Mouse (Mus musculus): ENCODE results near the gene Fam98b. TPM values are rescaled to one million over a fixed set of nuclear protein-coding genes. Genes with fewer than 3 reads are reported as not detected.

Fam98b gene
- polyA plus RNA-seq, 1 experiment from 2014 or later, result 9.2 TPM

DNA sequence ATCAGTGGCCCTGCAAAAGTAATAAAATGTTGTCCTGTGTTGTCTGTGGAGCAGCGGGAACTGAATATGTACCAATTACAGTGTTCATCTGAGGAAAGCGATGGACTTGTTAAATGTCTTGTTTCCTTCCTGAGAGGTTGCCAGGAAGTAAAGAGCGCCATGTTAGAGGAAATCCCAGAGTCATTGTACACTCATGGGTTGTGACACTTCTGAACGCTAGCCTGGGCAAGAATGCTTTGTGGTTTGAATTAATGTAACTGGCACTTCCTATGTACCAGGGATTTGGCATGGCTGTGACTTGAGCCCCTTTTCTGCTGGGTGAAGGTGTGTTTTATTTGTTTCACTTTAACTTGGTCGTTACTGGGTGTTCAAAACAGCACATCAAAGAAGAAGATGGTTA lies 12.6 kb downstream of the Fam98b start:
- Histone ChIP-seq H3K4me3 (ENCODE audit: low read depth, low read length) (no peak overlapping the region), H3K4me1 (replicated peaks; ENCODE audit: control insufficient read depth, insufficient read depth, low read length) (no peaks in the 10 kb centered on the region), H3K27ac (ENCODE audit: low read depth, low read length) (no peak overlapping the region), H3K9ac (ENCODE audit: low read length) (no peak overlapping the region), H3K4me2 (ENCODE audit: low read depth, low read length, severe bottlenecking) (no peak overlapping the region), H3K9me3 (ENCODE audit: control insufficient read depth, low read length) (no peaks in the 10 kb centered on the region), H3K27me3 (ENCODE audit: control insufficient read depth, insufficient read depth, low read length) (no peaks in the 10 kb centered on the region), H3K36me3 (ENCODE audit: control insufficient read depth, insufficient read depth, low read length) (peaks cover 3% of the 10 kb centered on the region; the same call in 1 of the 2 replicates)
- no peak for DNase-seq (ENCODE audit: low spot score)
- no peak for ATAC-seq (replicated peaks; ENCODE audit: low FRiP score)
- WGBS, result 92% methylated on average over 5 of the region's 5 CpGs

DNA sequence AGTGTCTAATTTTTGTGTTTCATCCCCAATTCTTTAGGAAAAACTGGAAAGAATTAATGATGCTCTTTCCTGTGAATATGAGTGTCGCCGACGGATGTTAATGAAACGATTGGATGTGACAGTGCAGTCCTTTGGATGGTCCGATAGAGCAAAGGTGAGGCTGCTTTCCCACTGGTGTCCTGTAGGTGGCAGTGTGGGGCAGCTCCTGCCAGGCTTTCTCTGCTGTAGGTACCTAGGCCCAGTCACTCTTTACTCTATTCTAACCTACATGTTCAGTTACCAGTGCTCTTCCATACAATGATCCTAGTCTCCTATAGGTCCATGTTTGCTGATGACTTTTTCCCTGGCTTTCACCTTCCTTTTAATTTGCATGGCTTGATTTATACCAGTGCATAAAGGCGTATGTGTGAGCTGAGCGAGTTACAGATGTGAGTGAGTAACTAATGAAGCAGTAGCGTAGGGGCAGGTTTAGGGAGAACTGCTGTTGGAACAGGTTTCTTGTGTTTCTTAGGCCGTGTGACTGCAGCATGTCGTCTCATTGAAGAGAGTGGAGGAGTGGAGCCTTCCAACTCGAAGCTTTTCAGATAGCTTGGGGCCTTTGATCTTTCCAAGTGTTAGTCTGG lies 14.4 kb downstream of the Fam98b start:
- WGBS, result 77% methylated on average over 11 of the region's 11 CpGs
- no peaks in the 10 kb centered on the region for H3K4me1 ChIP-seq (replicated peaks; ENCODE audit: control insufficient read depth, insufficient read depth, low read length)
- no peak overlapping the region for H3K4me2 ChIP-seq (ENCODE audit: low read depth, low read length, severe bottlenecking)
- no peaks in the 10 kb centered on the region for H3K9me3 ChIP-seq (ENCODE audit: control insufficient read depth, low read length)
- no peak overlapping the region for H3K4me3 ChIP-seq (ENCODE audit: low read depth, low read length)
- H3K27me3 ChIP-seq (ENCODE audit: control insufficient read depth, insufficient read depth, low read length), result no peaks in the 10 kb centered on the region
- H3K27ac ChIP-seq (ENCODE audit: low read depth, low read length), result no peak overlapping the region
- ATAC-seq (replicated peaks; ENCODE audit: low FRiP score) (peak; percentile 63), DNase-seq (ENCODE audit: low spot score) (peak; percentile 81)
- no peak overlapping the region for H3K9ac ChIP-seq (ENCODE audit: low read length)
- H3K36me3 ChIP-seq (ENCODE audit: control insufficient read depth, insufficient read depth, low read length), result peaks cover 3% of the 10 kb centered on the region; the same call in 1 of the 2 replicates

DNA sequence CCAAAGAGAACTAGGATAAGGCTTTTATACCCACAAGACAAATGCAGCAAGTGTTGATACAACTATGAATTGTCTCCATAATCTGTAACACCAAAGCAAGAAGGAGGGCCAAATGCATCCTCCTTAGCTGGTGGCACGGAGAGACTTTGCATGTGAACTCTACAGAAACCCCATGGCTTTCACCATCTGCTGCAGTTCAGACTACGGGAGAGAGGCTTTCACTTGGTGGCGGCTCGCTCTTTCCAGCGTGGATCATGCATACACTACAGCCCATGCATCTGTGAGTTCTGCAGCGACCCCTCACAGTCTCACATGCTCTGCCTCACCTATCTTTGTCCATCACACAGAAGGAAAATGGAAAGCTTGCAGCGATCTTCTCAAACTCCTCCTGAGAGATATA lies 38.8 kb downstream of the Fam98b start:
- Histone ChIP-seq H3K36me3 (ENCODE audit: control insufficient read depth, insufficient read depth, low read length) (no peaks in the 10 kb centered on the region), H3K9me3 (ENCODE audit: control insufficient read depth, low read length) (no peaks in the 10 kb centered on the region), H3K9ac (ENCODE audit: low read length) (no peak overlapping the region), H3K27ac (ENCODE audit: low read depth, low read length) (no peak overlapping the region), H3K4me3 (ENCODE audit: low read depth, low read length) (no peak overlapping the region), H3K4me2 (ENCODE audit: low read depth, low read length, severe bottlenecking) (no peak overlapping the region), H3K4me1 (replicated peaks; ENCODE audit: control insufficient read depth, insufficient read depth, low read length) (no peaks in the 10 kb centered on the region), H3K27me3 (ENCODE audit: control insufficient read depth, insufficient read depth, low read length) (no peaks in the 10 kb centered on the region)
- no peak for ATAC-seq (replicated peaks; ENCODE audit: low FRiP score)
- 89% methylated on average over 7 of the region's 7 CpGs for WGBS
- DNase-seq (ENCODE audit: low spot score), result no peak

DNA sequence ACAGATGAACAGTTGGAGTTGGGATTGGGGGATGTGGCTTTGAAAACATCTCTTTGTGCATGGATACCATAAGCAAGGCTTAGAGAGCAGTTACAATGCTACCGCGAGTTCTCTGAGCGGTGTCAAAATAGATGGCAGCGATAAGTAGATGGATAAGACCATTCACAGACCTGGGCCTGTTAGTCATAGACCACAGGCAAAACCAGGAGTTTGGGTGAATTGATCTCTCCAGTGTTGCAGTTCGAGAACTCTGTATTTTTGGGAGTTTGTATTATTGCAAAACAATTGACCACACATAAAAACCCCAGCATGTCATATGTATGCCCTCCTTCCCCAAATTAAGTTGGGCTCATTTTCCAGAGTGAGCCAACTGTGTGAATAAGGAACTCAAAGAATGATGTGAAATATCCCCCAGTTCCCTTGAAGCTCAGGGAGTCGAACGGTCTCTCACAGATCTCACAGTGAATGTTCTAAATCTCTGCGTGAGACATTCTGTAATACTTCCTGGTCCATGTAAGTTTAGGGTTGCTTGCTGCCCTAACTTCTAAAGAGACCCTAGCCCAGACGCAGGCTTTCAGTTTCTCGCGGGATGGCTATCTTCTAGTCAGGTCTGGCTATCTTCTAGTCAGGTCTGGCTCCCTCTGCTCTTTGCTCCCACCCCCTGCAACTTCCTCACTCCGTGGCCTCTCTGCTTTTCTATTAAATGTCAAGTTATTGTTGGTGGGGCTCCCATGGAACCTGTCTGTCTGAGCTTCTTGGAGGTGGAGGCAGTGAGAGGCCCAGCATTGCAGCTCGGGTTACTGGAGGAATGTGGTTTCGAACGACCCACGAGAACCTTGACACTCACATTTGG lies 50.3 kb downstream of the Fam98b start:
- no peak overlapping the region for H3K4me3 ChIP-seq (ENCODE audit: low read depth, low read length)

DNA sequence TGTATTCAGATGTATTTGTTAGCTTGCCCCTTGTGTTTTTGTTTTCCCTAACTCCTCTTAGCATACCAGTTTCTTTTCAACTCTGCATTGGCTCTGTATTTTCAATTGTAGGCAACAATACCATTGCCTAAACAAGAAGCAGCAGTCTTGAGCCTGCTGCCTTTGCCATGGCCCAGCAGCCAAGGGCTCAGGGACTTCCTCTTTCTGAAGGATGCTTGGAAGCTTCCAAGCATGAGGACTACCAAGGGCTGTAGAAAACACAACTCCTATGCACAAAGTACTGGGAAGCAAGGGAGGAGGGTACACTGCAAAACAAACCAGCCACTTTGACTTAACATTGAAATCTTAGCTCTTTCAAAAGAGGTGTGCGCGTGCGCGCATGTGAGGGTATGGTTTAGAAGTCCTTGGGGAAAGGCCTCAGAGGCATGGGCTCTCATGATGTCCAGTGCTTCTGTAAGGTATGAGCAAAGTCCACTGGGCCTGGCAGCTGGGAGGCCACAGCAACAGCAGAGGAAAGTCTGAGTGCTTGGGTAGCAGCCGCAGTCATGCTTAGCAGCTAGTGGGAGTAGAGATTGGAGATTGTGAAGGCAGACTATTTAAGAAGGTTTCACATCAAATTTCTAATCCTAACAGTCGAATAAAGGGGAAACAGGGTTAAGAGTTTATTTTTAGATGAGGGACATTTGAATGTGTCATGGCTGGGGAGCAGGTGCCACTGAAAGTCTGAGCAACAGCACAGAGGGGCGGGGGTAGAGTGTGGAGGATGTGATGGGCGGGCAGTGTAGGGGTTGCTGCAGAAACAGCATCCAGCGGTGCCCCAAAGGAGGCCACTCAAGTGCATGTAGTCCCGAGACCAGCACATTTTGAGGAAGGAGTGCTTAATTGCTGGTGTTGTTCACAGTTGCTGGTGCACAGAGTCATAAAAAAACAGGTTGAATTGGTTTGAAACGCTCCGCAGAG lies 54.1 kb downstream of the Fam98b start:
- Histone ChIP-seq H3K27me3 (ENCODE audit: control insufficient read depth, insufficient read depth, low read length) (no peaks in the 10 kb centered on the region), H3K9me3 (ENCODE audit: control insufficient read depth, low read length) (no peaks in the 10 kb centered on the region), H3K4me1 (replicated peaks; ENCODE audit: control insufficient read depth, insufficient read depth, low read length) (no peaks in the 10 kb centered on the region), H3K36me3 (ENCODE audit: control insufficient read depth, insufficient read depth, low read length) (no peaks in the 10 kb centered on the region), H3K4me2 (ENCODE audit: low read depth, low read length, severe bottlenecking) (no peak overlapping the region), H3K9ac (ENCODE audit: low read length) (no peak overlapping the region), H3K27ac (ENCODE audit: low read depth, low read length) (no peak overlapping the region), H3K4me3 (ENCODE audit: low read depth, low read length) (no peak overlapping the region)
- DNase-seq (ENCODE audit: low spot score), result no peak
- ATAC-seq (replicated peaks; ENCODE audit: low FRiP score), result no peak
- 96% methylated on average over 12 of the region's 12 CpGs for WGBS

More for the DNA sequence above, 50.3 kb downstream of the Fam98b start:
- ATAC-seq (replicated peaks; ENCODE audit: low FRiP score) (no peak), DNase-seq (ENCODE audit: low spot score) (no peak)
- Histone ChIP-seq H3K27ac (ENCODE audit: low read depth, low read length) (no peak overlapping the region), H3K36me3 (ENCODE audit: control insufficient read depth, insufficient read depth, low read length) (no peaks in the 10 kb centered on the region), H3K27me3 (ENCODE audit: control insufficient read depth, insufficient read depth, low read length) (no peaks in the 10 kb centered on the region), H3K9ac (ENCODE audit: low read length) (no peak overlapping the region), H3K4me1 (replicated peaks; ENCODE audit: control insufficient read depth, insufficient read depth, low read length) (no peaks in the 10 kb centered on the region), H3K9me3 (ENCODE audit: control insufficient read depth, low read length) (no peaks in the 10 kb centered on the region), H3K4me2 (ENCODE audit: low read depth, low read length, severe bottlenecking) (no peak overlapping the region)
- 86% methylated on average over 16 of the region's 16 CpGs for WGBS

DNA sequence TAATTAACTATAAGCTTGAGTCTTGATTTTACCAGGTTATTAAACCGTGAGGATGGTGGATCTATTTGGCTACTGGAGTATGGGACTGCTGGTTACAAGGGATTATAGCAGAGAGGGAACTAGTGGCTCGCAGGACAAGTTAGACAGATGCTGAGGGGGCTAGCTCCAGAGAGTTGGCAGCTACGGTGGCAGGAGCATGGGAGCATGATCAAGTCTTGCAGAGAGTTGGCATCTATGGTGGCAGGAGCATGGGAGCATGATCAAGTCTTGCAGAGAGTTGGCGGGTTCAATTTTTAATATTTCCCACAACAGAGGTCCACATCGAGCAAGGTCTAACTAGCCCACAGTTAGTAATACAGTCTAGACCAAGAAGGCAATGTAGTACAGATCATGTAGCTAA lies 55.4 kb downstream of the Fam98b start:
- Histone ChIP-seq H3K4me3 (ENCODE audit: low read depth, low read length) (no peak overlapping the region), H3K4me2 (ENCODE audit: low read depth, low read length, severe bottlenecking) (no peak overlapping the region), H3K36me3 (ENCODE audit: control insufficient read depth, insufficient read depth, low read length) (no peaks in the 10 kb centered on the region), H3K4me1 (replicated peaks; ENCODE audit: control insufficient read depth, insufficient read depth, low read length) (no peaks in the 10 kb centered on the region), H3K27ac (ENCODE audit: low read depth, low read length) (no peak overlapping the region), H3K27me3 (ENCODE audit: control insufficient read depth, insufficient read depth, low read length) (no peaks in the 10 kb centered on the region), H3K9me3 (ENCODE audit: control insufficient read depth, low read length) (no peaks in the 10 kb centered on the region), H3K9ac (ENCODE audit: low read length) (no peak overlapping the region)
- WGBS, result 89% methylated on average over 5 of the region's 5 CpGs
- ATAC-seq (replicated peaks; ENCODE audit: low FRiP score) (no peak), DNase-seq (ENCODE audit: low spot score) (no peak)

DNA sequence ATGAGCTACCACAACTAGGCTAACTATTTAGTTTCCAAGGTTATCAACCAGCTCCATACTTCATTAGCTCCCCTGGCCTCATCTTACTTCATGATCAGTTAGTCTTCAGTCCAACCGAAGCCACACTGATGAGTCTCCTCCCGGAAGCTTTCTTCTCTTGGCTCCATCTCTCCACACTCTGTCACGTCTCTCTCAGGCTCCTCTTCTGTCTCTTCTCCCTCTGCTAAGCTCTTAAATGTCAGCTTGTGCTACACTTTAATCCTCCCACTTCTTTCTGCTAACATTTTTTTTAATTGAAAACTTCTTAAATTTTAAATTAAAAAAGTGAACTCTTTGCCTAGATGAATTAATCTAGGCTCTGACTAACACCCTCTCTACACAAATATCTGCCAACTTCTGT lies 58.4 kb downstream of the Fam98b start:
- no peak overlapping the region for H3K4me2 ChIP-seq (ENCODE audit: low read depth, low read length, severe bottlenecking)
- no peaks in the 10 kb centered on the region for H3K36me3 ChIP-seq (ENCODE audit: control insufficient read depth, insufficient read depth, low read length)
- H3K9ac ChIP-seq (ENCODE audit: low read length), result no peak overlapping the region
- ATAC-seq (replicated peaks; ENCODE audit: low FRiP score) (no peak), DNase-seq (ENCODE audit: low spot score) (no peak)
- H3K27ac ChIP-seq (ENCODE audit: low read depth, low read length), result no peak overlapping the region
- 90% methylated on average over 3 of the region's 3 CpGs for WGBS
- H3K9me3 ChIP-seq (ENCODE audit: control insufficient read depth, low read length), result no peaks in the 10 kb centered on the region
- no peaks in the 10 kb centered on the region for H3K27me3 ChIP-seq (ENCODE audit: control insufficient read depth, insufficient read depth, low read length)
- no peak overlapping the region for H3K4me3 ChIP-seq (ENCODE audit: low read depth, low read length)
- H3K4me1 ChIP-seq (replicated peaks; ENCODE audit: control insufficient read depth, insufficient read depth, low read length), result no peaks in the 10 kb centered on the region

DNA sequence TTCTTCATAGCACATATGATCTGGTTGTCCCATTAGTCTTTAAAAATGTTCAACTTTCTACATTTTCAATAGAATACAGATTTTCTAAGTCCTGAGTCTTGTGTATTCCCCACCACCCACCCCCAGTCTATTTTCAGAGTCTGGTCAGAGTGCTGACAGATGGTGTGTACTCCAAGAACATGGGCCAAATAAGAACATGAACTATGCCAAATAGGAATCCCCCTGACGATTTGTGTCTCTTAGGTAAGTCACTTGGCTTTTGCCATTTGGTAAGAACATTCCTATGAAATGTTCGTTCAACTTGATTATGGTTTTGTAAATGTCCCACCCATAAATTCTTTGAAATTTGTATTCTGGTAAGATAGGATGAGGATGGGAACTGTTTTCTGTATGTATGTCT lies 59.5 kb downstream of the Fam98b start:
- H3K4me2 ChIP-seq (ENCODE audit: low read depth, low read length, severe bottlenecking), result no peak overlapping the region
- no peaks in the 10 kb centered on the region for H3K4me1 ChIP-seq (replicated peaks; ENCODE audit: control insufficient read depth, insufficient read depth, low read length)
- H3K9ac ChIP-seq (ENCODE audit: low read length), result no peak overlapping the region
- DNase-seq (ENCODE audit: low spot score), result no peak
- H3K27me3 ChIP-seq (ENCODE audit: control insufficient read depth, insufficient read depth, low read length), result no peaks in the 10 kb centered on the region
- no peaks in the 10 kb centered on the region for H3K9me3 ChIP-seq (ENCODE audit: control insufficient read depth, low read length)
- ATAC-seq (replicated peaks; ENCODE audit: low FRiP score), result no peak
- H3K36me3 ChIP-seq (ENCODE audit: control insufficient read depth, insufficient read depth, low read length), result no peaks in the 10 kb centered on the region
- no peak overlapping the region for H3K27ac ChIP-seq (ENCODE audit: low read depth, low read length)
- H3K4me3 ChIP-seq (ENCODE audit: low read depth, low read length), result no peak overlapping the region
- WGBS, result 89% methylated on average over 2 of the region's 2 CpGs

Data from forebrain, embryonic 11.5 days (tissue).